Mouse (Mus musculus): ENCODE data around the gene Tent5c.

GRCm38 (mm10) chr3:100530919-100531318 lies 41.8 kb upstream of the Tent5c start:
- no peak for TF ChIP-seq MYOD1 (IDR thresholded peaks at IDR 0.05; ENCODE audit: control insufficient read depth in 1 of 3, insufficient read length in 2 of 3, low read depth in 2 of 3)
- TF ChIP-seq POLR2A (IDR thresholded peaks at IDR 0.05; ENCODE audit: insufficient read length, low read depth): no peak
- TF ChIP-seq MYOG (IDR thresholded peaks at IDR 0.05; ENCODE audit: control insufficient read depth in 1 of 3, insufficient read depth in 1 of 3, insufficient read length in 2 of 3, low read depth in 2 of 3): no peak
- no peak for TF ChIP-seq E2F4 (IDR thresholded peaks at IDR 0.05; ENCODE audit: insufficient read depth)
- TF ChIP-seq POLR2AphosphoS2 (IDR thresholded peaks at IDR 0.05; ENCODE audit: insufficient read length, low read depth): no peak
- TF ChIP-seq REST (IDR thresholded peaks at IDR 0.05; ENCODE audit: insufficient read depth, insufficient read length): no peak
- TF ChIP-seq CEBPB (IDR thresholded peaks at IDR 0.05; ENCODE audit: insufficient read depth, poor library complexity, severe bottlenecking): no peak
- no peak for TF ChIP-seq SRF (IDR thresholded peaks at IDR 0.05; ENCODE audit: control insufficient read depth, insufficient read length, low read depth)
- TF ChIP-seq TCF3 (IDR thresholded peaks at IDR 0.05; ENCODE audit: insufficient read length, low read depth): no peak
- TF ChIP-seq MAX (IDR thresholded peaks at IDR 0.05; ENCODE audit: low read depth): no peak
- no peak for TF ChIP-seq USF1 (IDR thresholded peaks at IDR 0.05; ENCODE audit: low read depth)
- TF ChIP-seq TCF12 (IDR thresholded peaks at IDR 0.05; ENCODE audit: insufficient read depth, poor library complexity, severe bottlenecking): no peak
